Mouse (Mus musculus): ENCODE measurements around the gene Enoph1. TPM values are rescaled to one million over a fixed set of nuclear protein-coding genes. Genes with fewer than 3 reads are reported as not detected.

Gene Enoph1
- polyA plus RNA-seq, 1 experiment from 2014 or later: 26.0 TPM

GRCm38 (mm10) chr5:100057461-100058209 is 17.9 kb downstream of the Enoph1 start:
- no peaks in the 10 kb centered on the region for H3K27me3 ChIP-seq (replicated peaks)
- H3K4me3 ChIP-seq: no peak overlapping the region
- WGBS: 86% methylated on average over 12 of the region's 15 CpGs
- peaks cover 40% of the 10 kb centered on the region for H3K36me3 ChIP-seq
- H3K9me3 ChIP-seq: no peaks in the 10 kb centered on the region
- ATAC-seq (ENCODE audit: extremely low read depth, insufficient number of reproducible peaks, low FRiP score, low TSS enrichment): no peak
- no peak overlapping the region for H3K27ac ChIP-seq (replicated peaks)
- no peak overlapping the region for H3K4me2 ChIP-seq
- H3K9ac ChIP-seq: no peak overlapping the region
- H3K4me1 ChIP-seq: peaks cover 31% of the 10 kb centered on the region

DNA sequence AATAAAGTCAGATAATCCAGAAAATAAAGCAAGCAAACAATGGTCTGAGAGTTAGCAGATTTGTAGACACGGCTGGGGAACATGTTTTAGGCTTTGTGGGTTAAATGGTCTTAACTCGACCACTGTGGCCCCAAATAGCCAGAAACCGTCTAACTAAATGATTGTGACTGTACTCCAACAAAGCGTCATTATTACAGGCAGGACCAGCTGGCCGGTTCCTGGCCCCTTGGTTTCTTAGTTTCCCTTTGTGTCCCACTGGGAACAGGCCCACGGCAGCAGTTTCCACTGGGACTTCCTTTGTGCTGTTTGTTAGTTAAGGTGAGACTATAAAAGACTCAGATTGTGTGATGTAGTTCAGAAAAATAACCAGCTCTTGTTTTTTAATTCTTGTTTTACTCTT is 18.9 kb downstream of the Enoph1 start:
- Histone ChIP-seq H3K4me1 (peaks cover 31% of the 10 kb centered on the region), H3K9me3 (no peaks in the 10 kb centered on the region), H3K9ac (no peak overlapping the region), H3K27ac (replicated peaks) (no peak overlapping the region), H3K36me3 (peaks cover 46% of the 10 kb centered on the region), H3K4me2 (no peak overlapping the region), H3K27me3 (replicated peaks) (no peaks in the 10 kb centered on the region), H3K4me3 (no peak overlapping the region)
- 72% methylated on average over 6 of the region's 6 CpGs for WGBS
- ATAC-seq (ENCODE audit: extremely low read depth, insufficient number of reproducible peaks, low FRiP score, low TSS enrichment): no peak

- Histone ChIP-seq H3K9me3 (no peaks in the 10 kb centered on the region), H3K4me1 (peaks cover 26% of the 10 kb centered on the region), H3K27me3 (replicated peaks) (no peaks in the 10 kb centered on the region), H3K9ac (no peak overlapping the region), H3K4me2 (no peak overlapping the region), H3K36me3 (peaks cover 52% of the 10 kb centered on the region), H3K27ac (replicated peaks) (no peak overlapping the region), H3K4me3 (no peak overlapping the region)
- ATAC-seq (ENCODE audit: extremely low read depth, insufficient number of reproducible peaks, low FRiP score, low TSS enrichment): no peak
- WGBS: 79% methylated on average over 6 of the region's 6 CpGs
Observed at GRCm38 (mm10) chr5:100059326-100059725, 19.5 kb downstream of the Enoph1 start.

- no peaks in the 10 kb centered on the region for H3K27me3 ChIP-seq (replicated peaks)
- H3K9ac ChIP-seq: no peak overlapping the region
- 93% methylated on average over 14 of the region's 14 CpGs for WGBS
- ATAC-seq (ENCODE audit: extremely low read depth, insufficient number of reproducible peaks, low FRiP score, low TSS enrichment): no peak
- H3K4me2 ChIP-seq: no peak overlapping the region
- peaks cover 67% of the 10 kb centered on the region for H3K36me3 ChIP-seq
- H3K4me1 ChIP-seq: peaks cover 10% of the 10 kb centered on the region
- no peaks in the 10 kb centered on the region for H3K9me3 ChIP-seq
- H3K27ac ChIP-seq (replicated peaks): no peak overlapping the region
- no peak overlapping the region for H3K4me3 ChIP-seq
Observed at GRCm38 (mm10) chr5:100060876-100061275, 21.1 kb downstream of the Enoph1 start.

- WGBS: 90% methylated on average over 16 of the region's 16 CpGs
- H3K36me3 ChIP-seq: peaks cover 83% of the 10 kb centered on the region
Observed at GRCm38 (mm10) chr5:100067579-100067978, 27.8 kb downstream of the Enoph1 start.

DNA sequence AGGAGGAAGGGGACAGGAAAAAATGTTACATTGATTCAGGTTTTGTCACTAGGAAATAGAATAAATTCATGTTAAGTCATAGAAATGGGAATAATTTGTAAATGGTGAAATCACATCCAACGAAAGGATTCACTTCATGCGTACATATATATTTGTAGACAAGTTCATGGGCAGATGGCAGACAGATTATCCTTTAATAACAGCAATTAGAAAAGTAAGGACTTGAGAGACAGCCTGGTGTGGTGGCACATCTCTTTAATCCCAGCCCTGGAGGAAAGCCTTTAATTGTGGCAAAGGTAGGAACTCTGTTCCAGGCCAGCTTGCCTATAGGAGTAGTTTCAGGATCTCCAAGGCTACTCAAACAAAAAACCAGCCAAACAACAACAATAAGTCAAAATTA is 29.7 kb downstream of the Enoph1 start:
- Histone ChIP-seq H3K9ac (no peak overlapping the region), H3K27me3 (replicated peaks) (no peaks in the 10 kb centered on the region), H3K4me2 (no peak overlapping the region), H3K36me3 (peaks cover 80% of the 10 kb centered on the region), H3K4me3 (no peak overlapping the region), H3K9me3 (no peaks in the 10 kb centered on the region), H3K4me1 (no peaks in the 10 kb centered on the region), H3K27ac (replicated peaks) (no peak overlapping the region)
- 88% methylated on average over 2 of the region's 2 CpGs for WGBS
- ATAC-seq (ENCODE audit: extremely low read depth, insufficient number of reproducible peaks, low FRiP score, low TSS enrichment): no peak

More at GRCm38 (mm10) chr5:100067579-100067978, 27.8 kb downstream of the Enoph1 start:
- H3K9me3 ChIP-seq: no peaks in the 10 kb centered on the region
- H3K4me1 ChIP-seq: no peaks in the 10 kb centered on the region
- no peak for ATAC-seq (ENCODE audit: extremely low read depth, insufficient number of reproducible peaks, low FRiP score, low TSS enrichment)
- H3K9ac ChIP-seq: no peak overlapping the region
- H3K4me3 ChIP-seq: no peak overlapping the region
- H3K27me3 ChIP-seq (replicated peaks): no peaks in the 10 kb centered on the region
- H3K4me2 ChIP-seq: no peak overlapping the region
- H3K27ac ChIP-seq (replicated peaks): no peak overlapping the region

GRCm38 (mm10) chr5:100070255-100070654 is 30.5 kb downstream of the Enoph1 start:
- Histone ChIP-seq H3K4me1 (no peaks in the 10 kb centered on the region), H3K4me3 (no peak overlapping the region), H3K9me3 (no peaks in the 10 kb centered on the region), H3K27ac (replicated peaks) (no peak overlapping the region), H3K27me3 (replicated peaks) (no peaks in the 10 kb centered on the region), H3K9ac (no peak overlapping the region), H3K36me3 (peaks cover 74% of the 10 kb centered on the region), H3K4me2 (no peak overlapping the region)
- 23% methylated on average over 3 of the region's 3 CpGs for WGBS
- no peak for ATAC-seq (ENCODE audit: extremely low read depth, insufficient number of reproducible peaks, low FRiP score, low TSS enrichment)

DNA sequence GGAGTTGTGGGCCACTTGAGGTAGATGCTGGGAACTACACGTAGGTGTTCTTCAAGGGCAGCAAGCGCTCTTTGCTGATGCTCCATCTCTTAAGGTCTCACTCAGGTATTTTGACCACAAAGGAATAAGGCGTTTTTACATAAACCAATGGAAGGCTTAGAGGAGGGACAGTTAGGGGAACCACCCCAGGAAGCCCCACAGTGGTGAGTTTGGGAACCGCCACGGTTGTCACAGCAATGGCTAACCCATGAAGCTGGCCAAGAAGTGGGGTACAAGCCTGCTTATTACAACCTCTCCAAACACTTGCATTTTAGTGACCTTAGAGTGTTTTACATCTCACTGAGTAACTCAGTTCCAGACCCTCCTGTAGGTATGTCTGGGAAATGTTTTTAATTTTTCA is 31.8 kb downstream of the Enoph1 start:
- no peak overlapping the region for H3K27ac ChIP-seq (replicated peaks)

GRCm38 (mm10) chr5:100072557-100072956 is 32.8 kb downstream of the Enoph1 start:
- Histone ChIP-seq H3K27ac (replicated peaks) (no peak overlapping the region), H3K9me3 (no peaks in the 10 kb centered on the region), H3K27me3 (replicated peaks) (no peaks in the 10 kb centered on the region), H3K4me3 (no peak overlapping the region), H3K4me1 (no peaks in the 10 kb centered on the region), H3K9ac (no peak overlapping the region), H3K4me2 (no peak overlapping the region), H3K36me3 (peaks cover 52% of the 10 kb centered on the region)
- 78% methylated on average over 9 of the region's 9 CpGs for WGBS
- no peak for ATAC-seq (ENCODE audit: extremely low read depth, insufficient number of reproducible peaks, low FRiP score, low TSS enrichment)

More for the DNA sequence above, 31.8 kb downstream of the Enoph1 start:
- Histone ChIP-seq H3K4me3 (no peak overlapping the region), H3K27me3 (replicated peaks) (no peaks in the 10 kb centered on the region), H3K9me3 (no peaks in the 10 kb centered on the region), H3K4me1 (no peaks in the 10 kb centered on the region), H3K36me3 (peaks cover 61% of the 10 kb centered on the region), H3K4me2 (no peak overlapping the region), H3K9ac (no peak overlapping the region)
- 88% methylated on average over 5 of the region's 5 CpGs for WGBS
- no peak for ATAC-seq (ENCODE audit: extremely low read depth, insufficient number of reproducible peaks, low FRiP score, low TSS enrichment)

DNA sequence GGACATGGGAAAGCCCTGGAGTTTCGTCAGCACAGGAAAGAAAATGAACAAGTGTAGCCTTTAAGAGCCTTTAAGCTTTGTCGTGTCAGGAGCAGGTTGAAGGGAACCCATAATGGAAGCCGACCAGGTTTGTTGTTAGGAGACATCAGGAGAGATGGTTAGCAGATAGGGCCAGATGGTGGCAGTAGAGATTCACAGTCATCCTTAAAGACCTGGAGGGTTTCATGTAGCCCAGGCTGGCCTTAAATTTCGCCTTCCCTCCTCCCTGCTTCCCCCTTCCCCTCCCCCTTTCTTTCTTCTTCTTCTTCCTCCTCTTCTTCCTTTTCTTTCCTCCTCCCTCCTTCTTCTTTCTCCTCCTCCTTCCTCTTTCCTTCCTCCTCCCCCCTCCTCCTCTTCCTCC is 34.8 kb downstream of the Enoph1 start:
- Histone ChIP-seq H3K36me3 (peaks cover 34% of the 10 kb centered on the region), H3K9ac (no peak overlapping the region), H3K27ac (replicated peaks) (no peak overlapping the region), H3K4me3 (no peak overlapping the region), H3K9me3 (no peaks in the 10 kb centered on the region), H3K27me3 (replicated peaks) (no peaks in the 10 kb centered on the region), H3K4me2 (no peak overlapping the region), H3K4me1 (0 out of 2 replicates have a peak, but pooled peaks cover 4% of the 10 kb centered on the region)
- ATAC-seq (ENCODE audit: extremely low read depth, insufficient number of reproducible peaks, low FRiP score, low TSS enrichment): no peak
- WGBS: 48% methylated on average over 4 of the region's 4 CpGs

GRCm38 (mm10) chr5:100079040-100079930 is 39.5 kb downstream of the Enoph1 start:
- Histone ChIP-seq H3K9ac (peak overlapping the region; percentile 72), H3K36me3 (no peaks in the 10 kb centered on the region), H3K27me3 (replicated peaks) (no peaks in the 10 kb centered on the region; the same call in 1 of the 2 replicates), H3K4me2 (peak overlapping the region; percentile 77), H3K4me3 (peak overlapping the region; percentile 51), H3K4me1 (0 out of 2 replicates have a peak, but pooled peaks cover 4% of the 10 kb centered on the region), H3K27ac (replicated peaks) (no peak overlapping the region), H3K9me3 (no peaks in the 10 kb centered on the region)
- no peak for ATAC-seq (ENCODE audit: extremely low read depth, insufficient number of reproducible peaks, low FRiP score, low TSS enrichment)
- WGBS: 23% methylated on average over 36 of the region's 36 CpGs

Measured in heart, embryonic 13.5 days (tissue).